Mouse (Mus musculus): ENCODE results near the gene Sirpb1c. TPM values are rescaled to one million over a fixed set of nuclear protein-coding genes. Genes with fewer than 3 reads are reported as not detected.
"Not testable (repeated sequence)": the region's sequence is repeated elsewhere in the genome, so short reads cannot be mapped to it uniquely, and the experiment has no call there.

Sirpb1c gene
- 0.24 TPM in 1 of 2 replicates, not detected in the other for polyA plus RNA-seq (2015; fragmentation: Nextera tagmentation; extraction: Ambion mirVana)

DNA sequence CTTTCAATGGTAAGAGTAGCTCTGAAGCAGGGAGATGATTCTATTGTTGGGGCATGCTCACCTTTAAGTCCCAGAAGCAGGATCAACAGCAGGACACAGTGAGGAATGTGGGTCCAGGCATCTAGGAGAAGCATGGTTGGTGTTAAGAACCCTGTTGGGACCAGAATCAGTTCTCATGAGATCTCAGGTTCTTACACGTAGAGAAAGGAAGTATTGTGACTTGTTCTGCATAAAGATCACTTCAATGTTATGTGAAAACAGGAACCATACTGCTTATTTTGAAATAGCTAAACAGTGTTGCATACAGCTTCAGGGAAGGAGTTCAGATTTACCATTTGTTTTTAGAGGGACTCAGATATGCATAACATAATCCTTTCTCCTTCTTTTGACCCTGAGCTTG is at the start of gene Sirpb1c:
Sirpb1c (minus strand) TSS at position 249 of the 400 bp plus-strand sequence.
- not testable (repeated sequence) for H3K4me1 ChIP-seq (ENCODE audit: control insufficient read depth, insufficient read depth, low read length); H3K27ac ChIP-seq (ENCODE audit: low read length); H3K9me3 ChIP-seq (replicated peaks; ENCODE audit: control insufficient read depth, low read length); H3K4me3 ChIP-seq (ENCODE audit: low read length); H3K27me3 ChIP-seq (ENCODE audit: control insufficient read depth, insufficient read depth, low read length); H3K36me3 ChIP-seq (ENCODE audit: control insufficient read depth, insufficient read depth); H3K9ac ChIP-seq (ENCODE audit: low read length); H3K4me2 ChIP-seq (ENCODE audit: low read depth, low read length); ATAC-seq (replicated peaks; ENCODE audit: extremely low read depth, insufficient read depth, low FRiP score)
- WGBS: no CpG with 5 or more reads among the region's 1 CpGs

DNA sequence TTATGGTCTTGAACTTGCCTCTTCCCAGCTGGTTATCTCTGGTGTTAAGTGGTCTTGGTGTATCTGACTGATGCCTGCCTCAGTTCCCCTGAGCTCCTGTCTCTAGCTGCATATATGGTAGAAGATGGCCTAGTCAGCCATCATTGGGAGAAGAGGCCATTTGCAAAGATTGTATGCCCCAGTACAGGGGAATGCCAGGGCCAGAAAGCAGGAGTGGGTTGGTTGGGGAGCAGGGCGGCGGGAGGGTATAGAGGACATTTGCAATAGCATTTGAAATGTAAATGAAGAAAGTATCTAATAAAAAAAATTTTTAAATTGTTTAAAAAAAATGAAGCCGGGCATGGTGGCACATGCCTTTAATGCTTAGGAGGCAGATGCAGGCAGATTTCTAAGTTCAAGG is 38.1 kb upstream of the Sirpb1c start:
- ATAC-seq (replicated peaks; ENCODE audit: extremely low read depth, insufficient read depth, low FRiP score): no peak
- no peak overlapping the region for H3K4me3 ChIP-seq (ENCODE audit: low read length)
- H3K36me3 ChIP-seq (ENCODE audit: control insufficient read depth, insufficient read depth): no peaks in the 10 kb centered on the region
- H3K9ac ChIP-seq (ENCODE audit: low read length): no peak overlapping the region
- H3K4me1 ChIP-seq (ENCODE audit: control insufficient read depth, insufficient read depth, low read length): no peaks in the 10 kb centered on the region
- H3K9me3 ChIP-seq (replicated peaks; ENCODE audit: control insufficient read depth, low read length): no peaks in the 10 kb centered on the region; the same call in none of the 2 replicates
- H3K4me2 ChIP-seq (ENCODE audit: low read depth, low read length): no peak overlapping the region
- no peak overlapping the region for H3K27ac ChIP-seq (ENCODE audit: low read length)
- H3K27me3 ChIP-seq (ENCODE audit: control insufficient read depth, insufficient read depth, low read length): no peaks in the 10 kb centered on the region
- WGBS: 79% methylated on average over 3 of the region's 3 CpGs

- not testable (repeated sequence) for H3K36me3 ChIP-seq (ENCODE audit: control insufficient read depth, insufficient read depth); H3K4me1 ChIP-seq (ENCODE audit: control insufficient read depth, insufficient read depth, low read length); H3K4me3 ChIP-seq (ENCODE audit: low read length); H3K4me2 ChIP-seq (ENCODE audit: low read depth, low read length); ATAC-seq (replicated peaks; ENCODE audit: extremely low read depth, insufficient read depth, low FRiP score); H3K9me3 ChIP-seq (replicated peaks; ENCODE audit: control insufficient read depth, low read length); H3K9ac ChIP-seq (ENCODE audit: low read length); H3K27me3 ChIP-seq (ENCODE audit: control insufficient read depth, insufficient read depth, low read length); H3K27ac ChIP-seq (ENCODE audit: low read length)
Measured at GRCm38 (mm10) chr3:15855773-15856172, 7.4 kb upstream of the Sirpb1c start.

GRCm38 (mm10) chr3:15849922-15850321 is 1.6 kb upstream of the Sirpb1c start:
- H3K9ac ChIP-seq (ENCODE audit: low read length): no peak overlapping the region
- no peaks in the 10 kb centered on the region for H3K27me3 ChIP-seq (ENCODE audit: control insufficient read depth, insufficient read depth, low read length)
- H3K4me1 ChIP-seq (ENCODE audit: control insufficient read depth, insufficient read depth, low read length): no peaks in the 10 kb centered on the region
- H3K36me3 ChIP-seq (ENCODE audit: control insufficient read depth, insufficient read depth): no peaks in the 10 kb centered on the region
- H3K4me3 ChIP-seq (ENCODE audit: low read length): no peak overlapping the region
- WGBS: 94% methylated on average over 1 of the region's 1 CpGs
- no peak for ATAC-seq (replicated peaks; ENCODE audit: extremely low read depth, insufficient read depth, low FRiP score)
- H3K9me3 ChIP-seq (replicated peaks; ENCODE audit: control insufficient read depth, low read length): peaks cover 5% of the 10 kb centered on the region; the same call in 1 of the 2 replicates
- H3K27ac ChIP-seq (ENCODE audit: low read length): no peak overlapping the region
- H3K4me2 ChIP-seq (ENCODE audit: low read depth, low read length): no peak overlapping the region

- H3K4me1 ChIP-seq (ENCODE audit: control insufficient read depth, insufficient read depth, low read length): no peaks in the 10 kb centered on the region
- WGBS: 71% methylated on average over 3 of the region's 3 CpGs
- H3K9me3 ChIP-seq (replicated peaks; ENCODE audit: control insufficient read depth, low read length): peaks cover 6% of the 10 kb centered on the region; the same call in 1 of the 2 replicates
- H3K4me3 ChIP-seq (ENCODE audit: low read length): no peak overlapping the region
- H3K27me3 ChIP-seq (ENCODE audit: control insufficient read depth, insufficient read depth, low read length): no peaks in the 10 kb centered on the region
- no peak overlapping the region for H3K9ac ChIP-seq (ENCODE audit: low read length)
- no peak overlapping the region for H3K4me2 ChIP-seq (ENCODE audit: low read depth, low read length)
- H3K36me3 ChIP-seq (ENCODE audit: control insufficient read depth, insufficient read depth): no peaks in the 10 kb centered on the region
- ATAC-seq (replicated peaks; ENCODE audit: extremely low read depth, insufficient read depth, low FRiP score): no peak
- no peak overlapping the region for H3K27ac ChIP-seq (ENCODE audit: low read length)
Measured at GRCm38 (mm10) chr3:15847332-15848047, 838 bp downstream of the Sirpb1c start.

- H3K4me2 ChIP-seq (ENCODE audit: low read depth, low read length); H3K36me3 ChIP-seq (ENCODE audit: control insufficient read depth, insufficient read depth); ATAC-seq (replicated peaks; ENCODE audit: extremely low read depth, insufficient read depth, low FRiP score); H3K9ac ChIP-seq (ENCODE audit: low read length); H3K9me3 ChIP-seq (replicated peaks; ENCODE audit: control insufficient read depth, low read length); H3K27me3 ChIP-seq (ENCODE audit: control insufficient read depth, insufficient read depth, low read length); H3K27ac ChIP-seq (ENCODE audit: low read length); H3K4me1 ChIP-seq (ENCODE audit: control insufficient read depth, insufficient read depth, low read length); H3K4me3 ChIP-seq (ENCODE audit: low read length): not testable (repeated sequence)
- 51% methylated on average over 2 of the region's 2 CpGs for WGBS
Measured at GRCm38 (mm10) chr3:15773642-15774041, 74.7 kb downstream of the Sirpb1c start.

Other genes with a start within 250 kb of the Sirpb1c start
- gene Gm5150, start 157.9 kb upstream of the Sirpb1c start, polyA plus RNA-seq (2015; fragmentation: Nextera tagmentation; extraction: Ambion mirVana): not detected in 2 replicates

Measured in heart, embryonic 16.5 days (tissue).